Mouse (Mus musculus) c-Kit-positive CD71-positive TER-119-positive erythroid progenitor cells, embryonic 14.5 days (primary cell): Measurements from ENCODE around the gene Pcdh7.
"Not testable (repeated sequence)": the region's sequence is repeated elsewhere in the genome, so short reads cannot be mapped to it uniquely, and the experiment has no call there.

Experiments
- DNase-seq: peaks from one replicate; pipeline ENCODE4 v3.0.0-alpha.2; 2013; ENCODE audit warnings: low spot score

Pcdh7 gene

GRCm38 (mm10) chr5:57717906-57718875 lies at the start of gene Pcdh7:
TSS of gene Pcdh7 (plus strand) at chr5:57717967.
- DNase-seq = peak; percentile 30

- not testable (repeated sequence) for DNase-seq
Measured at GRCm38 (mm10) chr5:57676970-57677369, 40.8 kb upstream of the Pcdh7 start.

GRCm38 (mm10) chr5:57708396-57708795 lies 9.4 kb upstream of the Pcdh7 start:
- no peak for DNase-seq

GRCm38 (mm10) chr5:57713980-57714379 lies 3.8 kb upstream of the Pcdh7 start:
- DNase-seq = peak; percentile 40

GRCm38 (mm10) chr5:57714621-57715523 lies 2.9 kb upstream of the Pcdh7 start:
- peak; percentile 57 for DNase-seq

GRCm38 (mm10) chr5:57715524-57716400 lies 2.0 kb upstream of the Pcdh7 start:
- peak; percentile 42 for DNase-seq

- peak; percentile 18 for DNase-seq
Measured at GRCm38 (mm10) chr5:57716421-57717237, 1.1 kb upstream of the Pcdh7 start.

- DNase-seq = peak; percentile 33
Measured at GRCm38 (mm10) chr5:57717238-57717905, 395 bp upstream of the Pcdh7 start.

- no peak for DNase-seq
Measured at GRCm38 (mm10) chr5:57718876-57719593, 1.3 kb downstream of the Pcdh7 start.

GRCm38 (mm10) chr5:57719594-57720185 lies 1.9 kb downstream of the Pcdh7 start:
- peak; percentile 15 for DNase-seq

GRCm38 (mm10) chr5:57720206-57720880 lies 2.6 kb downstream of the Pcdh7 start:
- no peak for DNase-seq

- no peak for DNase-seq
Measured at GRCm38 (mm10) chr5:57721148-57721712, 3.5 kb downstream of the Pcdh7 start.

GRCm38 (mm10) chr5:57721927-57722326 lies 4.2 kb downstream of the Pcdh7 start:
- no peak for DNase-seq

- no peak for DNase-seq
Measured at GRCm38 (mm10) chr5:57733451-57733850, 15.7 kb downstream of the Pcdh7 start.

GRCm38 (mm10) chr5:57735723-57736122 lies 18.0 kb downstream of the Pcdh7 start:
- no peak for DNase-seq

GRCm38 (mm10) chr5:57742924-57743323 lies 25.2 kb downstream of the Pcdh7 start:
- no peak for DNase-seq

GRCm38 (mm10) chr5:57743956-57744661 lies 26.3 kb downstream of the Pcdh7 start:
- no peak for DNase-seq
